Mouse (Mus musculus) heart, embryonic 16.5 days (tissue): ENCODE results near the gene Got2. TPM values are rescaled to one million over a fixed set of nuclear protein-coding genes. Genes with fewer than 3 reads are reported as not detected.

Source experiments
- ATAC-seq: fragments of 200-750 bp; cut with Nextera tagmentation; replicated peaks from 2 replicates; pipeline ENCODE4 v1.8.0; 2017; ENCODE audit warnings: moderate number of reproducible peaks; ENCODE audit not compliant: insufficient read depth, low FRiP score; ENCODE audit errors: extremely low read depth
- H3K27ac ChIP-seq: fragments of 300-500 bp; sonication (generic); 2 replicates; pipeline ENCODE4 v1.5.1; 2014; ENCODE audit warnings: mild to moderate bottlenecking, low read length, control low read depth, moderate library complexity
- H3K27me3 ChIP-seq: fragments of 300-500 bp; sonication (generic); 2 replicates; pipeline ENCODE4 v1.6.1; 2014; ENCODE audit warnings: low read length, mixed read lengths; ENCODE audit not compliant: control insufficient read depth, insufficient read depth
- H3K36me3 ChIP-seq: fragments of 300-500 bp; sonication (generic); 2 replicates; pipeline ENCODE4 v1.6.1; 2014; ENCODE audit not compliant: control insufficient read depth, insufficient read depth
- H3K4me1 ChIP-seq: fragments of 300-500 bp; sonication (generic); 2 replicates; pipeline ENCODE4 v1.6.1; 2014; ENCODE audit warnings: low read length, mixed read lengths; ENCODE audit not compliant: control insufficient read depth, insufficient read depth
- H3K4me2 ChIP-seq: fragments of 300-500 bp; sonication (generic); 2 replicates; pipeline ENCODE4 v1.6.1; 2014; ENCODE audit warnings: low read depth, mild to moderate bottlenecking, control low read depth, low read length
- H3K4me3 ChIP-seq: fragments of 300-500 bp; sonication (generic); 2 replicates; pipeline ENCODE4 v1.5.1; 2014; ENCODE audit warnings: mild to moderate bottlenecking, control low read depth, low read length
- H3K9ac ChIP-seq: fragments of 300-500 bp; sonication (generic); 2 replicates; pipeline ENCODE4 v1.6.1; 2014; ENCODE audit warnings: low read length, control low read depth
- H3K9me3 ChIP-seq: fragments of 300-500 bp; sonication (generic); replicated peaks from 2 replicates; pipeline ENCODE4 v1.6.1; 2016; ENCODE audit warnings: low read length; ENCODE audit not compliant: control insufficient read depth
- WGBS: fragments of 180-500 bp; shearing (Covaris S2); extraction: QIAGEN DNeasy Blood & Tissue Kit; methylation state at CpG from one replicate; pipeline ENCODE4 v1.1.7; 2014; 5-methylcytosine and 5-hydroxymethylcytosine counted together
- polyA plus RNA-seq: library from polyadenylated mRNA; unstranded; fragments of >200 nt; fragmentation: Nextera tagmentation; extraction: Ambion mirVana; gene quantifications from 2 replicates; pipeline ENCODE4 v1.2.1, GENCODE M21; 2015

Gene Got2
- polyA plus RNA-seq, 1 experiment from 2014 or later, result 487 TPM

DNA sequence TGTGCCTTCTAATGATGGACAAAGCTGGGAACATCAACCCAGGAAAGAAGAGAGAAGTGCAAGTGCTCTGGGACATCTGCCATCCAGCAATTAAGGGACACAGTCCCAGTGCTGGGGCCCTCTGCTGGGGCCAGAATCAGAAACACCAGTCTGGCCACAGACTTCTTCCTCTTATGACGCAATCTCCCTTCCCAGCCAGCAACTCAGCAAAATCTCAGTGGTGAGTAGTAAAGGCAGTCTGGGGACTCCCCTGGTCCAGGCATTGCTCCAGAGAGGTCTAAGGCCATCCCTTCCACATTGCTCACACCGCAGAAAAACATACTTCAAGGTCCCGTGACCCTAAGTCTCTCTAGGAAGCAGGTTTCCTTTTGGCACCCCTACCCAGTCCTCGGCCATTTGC is 36.1 kb downstream of the Got2 start:
- 50% methylated on average over 4 of the region's 4 CpGs for WGBS
- Histone ChIP-seq H3K9me3 (no peaks in the 10 kb centered on the region), H3K4me2 (peak overlapping the region; percentile 94), H3K27ac (no peak overlapping the region), H3K27me3 (no peaks in the 10 kb centered on the region), H3K4me3 (peak overlapping the region; percentile 77), H3K4me1 (peaks cover 14% of the 10 kb centered on the region), H3K9ac (peak overlapping the region; percentile 80; the same call in 1 of the 2 replicates), H3K36me3 (peaks cover 7% of the 10 kb centered on the region; the same call in 1 of the 2 replicates)
- peak; percentile 50; the same call in 1 of the 2 replicates for ATAC-seq

DNA sequence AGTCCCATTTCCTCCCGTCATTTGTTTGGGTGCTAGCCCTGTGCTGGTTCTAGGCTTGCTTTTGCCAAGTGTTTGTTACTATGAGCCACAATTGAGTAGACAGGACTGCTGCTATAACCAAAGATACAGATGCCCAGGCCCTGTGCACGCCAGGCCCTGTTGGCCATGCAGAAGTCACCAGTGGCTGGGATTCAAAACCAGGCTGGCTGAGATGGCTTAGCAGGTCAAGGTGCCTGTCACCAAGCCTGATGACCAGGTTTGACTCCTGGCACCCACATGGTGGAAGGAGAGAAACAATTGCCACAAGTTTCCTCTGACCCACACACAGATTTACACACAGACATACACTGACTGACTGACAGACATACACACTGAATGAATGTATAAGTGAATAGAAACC is 38.0 kb downstream of the Got2 start:
- no peak overlapping the region for H3K4me3 ChIP-seq
- H3K27me3 ChIP-seq, result no peaks in the 10 kb centered on the region
- no peaks in the 10 kb centered on the region for H3K9me3 ChIP-seq
- peaks cover 19% of the 10 kb centered on the region for H3K4me1 ChIP-seq
- no peak overlapping the region for H3K4me2 ChIP-seq
- peaks cover 7% of the 10 kb centered on the region; the same call in 1 of the 2 replicates for H3K36me3 ChIP-seq
- no peak overlapping the region for H3K9ac ChIP-seq
- 85% methylated on average over 2 of the region's 2 CpGs for WGBS
- no peak overlapping the region for H3K27ac ChIP-seq
- no peak for ATAC-seq

DNA sequence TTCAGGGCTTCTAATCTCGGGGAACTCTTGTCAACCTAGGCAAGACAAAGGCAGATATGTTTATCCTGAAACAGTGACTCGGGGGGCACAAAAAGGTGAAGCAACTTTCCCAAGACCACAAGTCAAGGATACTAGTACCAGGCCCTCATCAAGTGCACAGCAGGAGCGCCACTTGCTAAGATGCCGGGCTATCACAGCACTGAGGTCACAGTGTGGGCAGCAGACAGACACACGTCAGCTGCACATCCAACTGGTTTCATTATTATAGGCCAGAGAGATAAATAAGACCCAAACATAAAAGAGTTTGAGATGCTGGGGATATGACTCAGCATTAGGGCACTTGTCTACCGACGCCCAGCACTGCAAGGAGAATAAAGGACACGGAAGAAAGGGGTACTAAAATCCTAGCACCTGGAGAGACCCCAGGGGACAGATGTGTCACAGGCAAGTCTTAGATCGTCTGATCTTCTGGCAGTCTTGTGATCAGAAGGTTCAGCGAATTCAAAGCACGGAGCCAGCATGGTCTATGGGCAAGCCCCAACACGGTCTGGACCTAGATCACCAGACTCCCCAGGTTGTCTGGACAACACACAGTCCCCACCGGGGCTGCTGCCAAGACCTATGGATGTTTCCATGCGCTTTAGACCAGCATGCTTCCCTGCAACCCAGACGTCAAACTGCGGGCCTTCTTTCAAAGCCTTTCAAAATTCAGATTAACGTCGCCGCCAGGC is 39.4 kb downstream of the Got2 start:
- 87% methylated on average over 19 of the region's 19 CpGs for WGBS
- peaks cover 20% of the 10 kb centered on the region for H3K4me1 ChIP-seq
- no peak overlapping the region for H3K4me2 ChIP-seq
- no peak overlapping the region for H3K27ac ChIP-seq
- peaks cover 9% of the 10 kb centered on the region; the same call in 1 of the 2 replicates for H3K36me3 ChIP-seq
- H3K9me3 ChIP-seq, result no peaks in the 10 kb centered on the region
- no peak for ATAC-seq
- H3K9ac ChIP-seq, result no peak overlapping the region
- H3K4me3 ChIP-seq, result no peak overlapping the region
- no peaks in the 10 kb centered on the region for H3K27me3 ChIP-seq

GRCm38 (mm10) chr8:95848061-95848551 is 40.2 kb downstream of the Got2 start:
- Histone ChIP-seq H3K27me3 (no peaks in the 10 kb centered on the region), H3K27ac (no peak overlapping the region), H3K4me2 (no peak overlapping the region), H3K36me3 (peaks cover 9% of the 10 kb centered on the region; the same call in 1 of the 2 replicates), H3K9ac (no peak overlapping the region), H3K9me3 (no peaks in the 10 kb centered on the region), H3K4me3 (no peak overlapping the region), H3K4me1 (peaks cover 16% of the 10 kb centered on the region)
- WGBS, result 74% methylated on average over 24 of the region's 24 CpGs
- ATAC-seq, result no peak

DNA sequence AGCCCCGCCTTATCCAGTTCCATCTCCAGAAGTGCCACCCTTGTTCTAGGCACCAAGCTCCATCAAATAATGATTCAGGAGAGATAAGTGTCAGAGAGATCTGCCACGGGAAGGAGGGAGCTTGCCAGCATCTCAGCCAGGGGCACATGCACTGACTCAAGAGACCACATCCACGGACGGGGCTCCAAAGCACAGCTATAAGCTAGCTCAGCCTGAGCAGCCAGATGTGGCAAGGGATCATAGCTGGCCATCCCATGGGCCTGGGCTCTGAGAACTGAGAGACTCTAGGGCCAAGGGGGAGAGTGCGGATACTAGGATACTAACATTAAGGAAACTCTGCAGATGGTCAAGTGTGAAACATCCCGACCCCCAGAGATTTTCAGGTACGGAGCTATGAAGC is 43.3 kb downstream of the Got2 start:
- 82% methylated on average over 7 of the region's 7 CpGs for WGBS
- peaks cover 16% of the 10 kb centered on the region for H3K36me3 ChIP-seq
- no peaks in the 10 kb centered on the region for H3K9me3 ChIP-seq

GRCm38 (mm10) chr8:95843968-95844367 is 44.4 kb downstream of the Got2 start:
- Histone ChIP-seq H3K4me2 (no peak overlapping the region), H3K4me3 (no peak overlapping the region), H3K27ac (no peak overlapping the region), H3K36me3 (peaks cover 16% of the 10 kb centered on the region), H3K4me1 (peaks cover 5% of the 10 kb centered on the region; the same call in 1 of the 2 replicates), H3K9ac (no peak overlapping the region), H3K27me3 (no peaks in the 10 kb centered on the region), H3K9me3 (no peaks in the 10 kb centered on the region)
- 90% methylated on average over 6 of the region's 6 CpGs for WGBS
- ATAC-seq, result no peak

More for the DNA sequence above, 43.3 kb downstream of the Got2 start:
- Histone ChIP-seq H3K27ac (no peak overlapping the region), H3K27me3 (no peaks in the 10 kb centered on the region), H3K4me2 (no peak overlapping the region), H3K4me1 (peaks cover 5% of the 10 kb centered on the region; the same call in 1 of the 2 replicates), H3K4me3 (no peak overlapping the region), H3K9ac (no peak overlapping the region)
- no peak for ATAC-seq

DNA sequence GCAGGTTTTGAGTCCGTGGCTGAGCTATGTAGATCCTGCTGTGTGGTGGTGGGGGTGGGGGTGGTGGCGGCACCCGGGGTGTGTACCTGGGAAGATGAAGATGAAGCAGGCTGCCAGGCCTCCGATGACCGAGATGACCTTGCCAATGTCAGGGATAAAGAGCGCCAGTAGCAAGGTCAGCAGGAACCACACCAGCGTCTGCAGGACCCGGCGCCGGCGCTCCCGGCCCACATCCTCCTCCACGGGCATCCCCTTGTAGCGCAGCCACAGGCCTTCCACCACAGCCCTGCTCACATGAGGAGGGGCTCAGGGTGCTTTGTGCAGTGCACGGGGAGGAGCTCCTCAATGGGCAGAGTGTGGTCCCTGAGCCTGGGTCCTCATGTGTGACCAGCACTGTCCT is 46.9 kb downstream of the Got2 start:
- peaks cover 5% of the 10 kb centered on the region; the same call in 1 of the 2 replicates for H3K4me1 ChIP-seq
- WGBS, result 89% methylated on average over 15 of the region's 15 CpGs
- no peaks in the 10 kb centered on the region for H3K27me3 ChIP-seq
- ATAC-seq, result no peak
- H3K4me2 ChIP-seq, result no peak overlapping the region
- no peak overlapping the region for H3K27ac ChIP-seq
- H3K4me3 ChIP-seq, result no peak overlapping the region
- H3K36me3 ChIP-seq, result peaks cover 9% of the 10 kb centered on the region
- H3K9me3 ChIP-seq, result no peaks in the 10 kb centered on the region
- no peak overlapping the region for H3K9ac ChIP-seq

GRCm38 (mm10) chr8:95839289-95839688 is 49.1 kb downstream of the Got2 start:
- Histone ChIP-seq H3K9ac (no peak overlapping the region), H3K4me3 (no peak overlapping the region), H3K9me3 (no peaks in the 10 kb centered on the region), H3K4me1 (no peaks in the 10 kb centered on the region), H3K27ac (no peak overlapping the region), H3K36me3 (peaks cover 7% of the 10 kb centered on the region), H3K27me3 (no peaks in the 10 kb centered on the region), H3K4me2 (no peak overlapping the region)
- over 99% methylated on average over 4 of the region's 4 CpGs for WGBS
- no peak for ATAC-seq

DNA sequence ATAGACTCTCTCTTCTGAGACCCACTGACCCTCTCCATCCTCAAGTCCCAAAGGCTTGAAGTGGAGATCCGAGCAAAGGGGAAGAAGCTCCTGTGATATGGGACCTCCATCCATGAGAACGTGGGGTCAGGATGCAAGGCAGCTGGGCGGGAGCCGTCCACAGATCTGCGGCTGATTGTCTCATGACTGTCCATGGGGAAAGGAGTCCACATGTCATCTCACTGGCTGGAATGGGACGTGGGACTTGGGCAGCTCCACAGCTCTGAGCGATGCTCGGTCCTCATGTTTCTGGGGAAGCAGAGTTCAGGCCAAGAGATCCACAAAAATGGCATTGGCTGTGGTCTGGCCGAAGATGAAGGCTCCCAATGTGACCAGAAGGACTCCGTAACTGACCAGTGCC is 51.1 kb downstream of the Got2 start:
- WGBS, result 88% methylated on average over 10 of the region's 10 CpGs
- peaks cover 11% of the 10 kb centered on the region for H3K4me1 ChIP-seq

More for the DNA sequence above, 51.1 kb downstream of the Got2 start:
- H3K9me3 ChIP-seq, result no peaks in the 10 kb centered on the region
- H3K9ac ChIP-seq, result no peak overlapping the region
- no peak overlapping the region for H3K4me2 ChIP-seq
- H3K36me3 ChIP-seq, result peaks cover 7% of the 10 kb centered on the region; the same call in 1 of the 2 replicates
- H3K27ac ChIP-seq, result no peak overlapping the region
- H3K27me3 ChIP-seq, result no peaks in the 10 kb centered on the region
- H3K4me3 ChIP-seq, result no peak overlapping the region
- ATAC-seq, result no peak
